Mouse (Mus musculus): Measurements from ENCODE around the gene Gm17428.

DNA sequence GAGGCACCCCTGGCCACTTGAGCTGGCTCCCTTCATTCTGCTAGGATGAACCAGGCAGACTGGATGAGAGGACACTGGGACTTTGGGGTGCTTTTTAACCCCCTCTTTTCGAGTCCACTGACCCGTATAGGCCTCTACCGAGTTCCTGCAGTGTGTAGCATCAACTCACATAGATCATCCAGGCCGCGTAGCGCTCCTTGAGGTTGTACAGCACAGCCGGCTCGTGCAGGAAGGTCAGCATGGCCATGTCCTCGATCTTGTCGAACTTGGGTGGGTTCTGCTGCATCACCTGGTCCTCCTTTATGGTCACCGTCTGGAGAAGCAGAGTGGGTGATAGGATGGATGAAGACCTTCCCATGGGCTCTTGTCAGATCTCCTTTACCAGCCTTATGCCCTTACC, 13.0 kb upstream of the Gm17428 start:
- TF ChIP-seq CTCF (IDR thresholded peaks at IDR 0.05; ENCODE audit: control insufficient read depth, insufficient read depth, low read length) = no peak
- TF ChIP-seq POLR2A (IDR thresholded peaks at IDR 0.05; ENCODE audit: borderline replicate concordance, control insufficient read depth, low read depth, low read length) = no peak
